Mouse (Mus musculus): ENCODE measurements around the gene Gm21887. TPM values are rescaled to one million over a fixed set of nuclear protein-coding genes. Genes with fewer than 3 reads are reported as not detected.
"Not testable (repeated sequence)": the region's sequence is repeated elsewhere in the genome, so short reads cannot be mapped to it uniquely, and the experiment has no call there.

Gm21887 gene
- total and polyA plus RNA-seq, 3 experiments = 60.4 to 724 (median 398) TPM

DNA sequence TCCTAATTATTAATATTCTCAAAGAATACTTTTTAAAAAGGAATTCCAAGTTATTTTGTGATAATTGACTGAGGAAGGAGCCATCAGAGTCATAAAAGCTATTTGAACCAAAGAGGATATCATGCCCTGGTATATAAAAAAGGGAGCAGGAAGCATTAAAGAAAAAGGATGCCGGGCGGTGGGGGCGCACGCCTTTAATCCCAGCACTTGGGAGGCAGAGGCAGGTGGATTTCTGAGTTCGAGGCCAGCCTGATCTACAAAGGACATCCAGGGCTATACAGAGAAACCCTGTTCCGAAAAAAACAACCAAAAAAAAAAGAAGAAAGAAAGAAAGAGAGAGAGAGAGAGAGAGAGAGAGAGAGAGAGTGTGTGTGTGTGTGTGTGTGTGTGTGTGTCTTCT, 37.9 kb upstream of the Gm21887 start:
- dilution Hi-C loops (cut with MboI; ENCODE audit: extremely low pct_ligation_motif_present, extremely low pct_unique_long_range_greater_than_20kb, low sequenced_read_pairs); H3K79me2 ChIP-seq (replicated peaks; ENCODE audit: control insufficient read depth, extremely low read depth, insufficient read depth, poor library complexity, severe bottlenecking); in situ Hi-C loops (cut with MboI; ENCODE audit: low pct_ligation_motif_present, low pct_unique_long_range_greater_than_20kb, low sequenced_read_pairs); DNase-seq (ENCODE audit: extremely low read depth); H3K27me3 ChIP-seq (replicated peaks); H3K27ac ChIP-seq (ENCODE audit: insufficient read depth, low read depth); H3K4me3 ChIP-seq (replicated peaks in 1 of 3; ENCODE audit: low read depth in 2 of 3, low read length in 2 of 3, poor library complexity in 1 of 3); H3K9ac ChIP-seq (ENCODE audit: insufficient read depth, low read depth); H3K4me2 ChIP-seq (ENCODE audit: insufficient read depth, low read depth, poor library complexity, severe bottlenecking): not testable (repeated sequence)
- Histone ChIP-seq H3K36me3 (replicated peaks in 1 of 2; ENCODE audit: control insufficient read depth in 1 of 2, insufficient read depth in 1 of 2, low read length in 1 of 2) (peaks cover 11 to 27% of the 10 kb centered on the region in 2 experiments), H3K4me1 (ENCODE audit: control insufficient read depth in 1 of 2, insufficient read depth in 2 of 2) (peaks cover 19 to 45% of the 10 kb centered on the region in 2 experiments), H3K9me3 (replicated peaks; ENCODE audit: low read length) (peaks cover 14% of the 10 kb centered on the region)

DNA sequence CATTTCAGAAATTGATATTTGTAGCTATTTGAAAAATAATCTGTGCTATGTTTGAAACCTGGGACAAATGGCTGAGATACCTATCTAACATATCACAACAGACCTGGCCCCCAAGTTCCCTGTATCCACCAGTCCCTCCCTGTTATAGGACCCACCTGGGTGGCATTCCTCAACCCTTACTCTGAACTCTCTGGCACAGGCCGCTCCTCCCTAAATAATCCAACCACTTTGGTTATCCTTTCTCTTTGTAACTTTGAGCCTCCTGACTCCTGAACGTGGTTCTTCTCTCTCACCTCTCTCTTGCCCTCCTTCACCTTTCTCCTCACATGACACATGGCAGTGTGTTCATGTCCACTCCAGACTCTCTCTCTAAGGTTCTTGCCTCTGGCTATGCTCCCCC, 37.3 kb upstream of the Gm21887 start:
- Histone ChIP-seq H3K4me1 (ENCODE audit: control insufficient read depth in 1 of 2, insufficient read depth in 2 of 2) (peaks cover 19 to 45% of the 10 kb centered on the region in 2 experiments), H3K9me3 (replicated peaks; ENCODE audit: low read length) (peaks cover 14% of the 10 kb centered on the region), H3K4me2 (ENCODE audit: insufficient read depth, low read depth, poor library complexity, severe bottlenecking) (peak overlapping the region; percentile 100), H3K9ac (ENCODE audit: insufficient read depth, low read depth) (peak overlapping the region; percentile 58), H3K36me3 (replicated peaks in 1 of 2; ENCODE audit: control insufficient read depth in 1 of 2, insufficient read depth in 1 of 2, low read length in 1 of 2) (peaks cover 11 to 27% of the 10 kb centered on the region in 2 experiments)
- H3K27me3 ChIP-seq (replicated peaks); dilution Hi-C loops (cut with MboI; ENCODE audit: extremely low pct_ligation_motif_present, extremely low pct_unique_long_range_greater_than_20kb, low sequenced_read_pairs); H3K4me3 ChIP-seq (replicated peaks in 1 of 3; ENCODE audit: low read depth in 2 of 3, low read length in 2 of 3, poor library complexity in 1 of 3); in situ Hi-C loops (cut with MboI; ENCODE audit: low pct_ligation_motif_present, low pct_unique_long_range_greater_than_20kb, low sequenced_read_pairs); DNase-seq (ENCODE audit: extremely low read depth); H3K27ac ChIP-seq (ENCODE audit: insufficient read depth, low read depth); H3K79me2 ChIP-seq (replicated peaks; ENCODE audit: control insufficient read depth, extremely low read depth, insufficient read depth, poor library complexity, severe bottlenecking): not testable (repeated sequence)

DNA sequence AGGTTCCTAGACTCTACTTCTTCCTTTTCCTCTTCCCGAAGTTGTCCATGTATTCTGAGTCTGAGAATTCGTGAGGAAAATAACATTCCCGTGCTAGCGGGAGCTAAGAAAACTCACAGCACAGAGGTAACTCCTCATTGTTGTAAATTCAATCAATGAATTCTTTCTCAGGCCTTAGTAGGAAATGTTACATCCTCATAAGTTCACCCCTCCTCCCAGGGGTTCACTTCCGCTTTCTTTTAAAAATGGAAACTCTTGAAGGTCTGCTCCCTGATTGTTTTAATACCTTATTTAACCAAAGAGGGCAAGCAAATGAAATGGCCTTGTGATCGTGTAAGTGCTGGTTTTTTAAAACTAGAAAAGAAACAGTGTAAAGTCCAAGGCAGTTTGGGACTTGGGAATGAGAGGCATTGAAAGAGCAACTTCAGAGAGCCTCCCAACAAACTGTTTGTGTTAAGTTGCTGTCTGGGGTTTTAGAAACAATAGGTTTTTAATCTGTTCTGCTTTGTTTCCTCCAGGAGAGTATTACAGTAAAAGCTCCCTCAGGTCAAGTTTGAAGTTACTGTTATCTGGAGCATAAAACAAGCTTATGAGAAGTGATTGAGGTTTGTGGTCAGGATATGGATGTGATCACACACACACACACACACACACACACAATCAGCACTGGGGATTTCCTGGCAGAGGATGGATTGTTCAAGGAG, 36.5 kb upstream of the Gm21887 start:
- DNase-seq (ENCODE audit: extremely low read depth) = peak; percentile 93
- Histone ChIP-seq H3K9ac (ENCODE audit: insufficient read depth, low read depth) (peak overlapping the region; percentile 58), H3K27ac (ENCODE audit: insufficient read depth, low read depth) (peak overlapping the region; percentile 50; the same call in 1 of the 2 replicates), H3K4me1 (ENCODE audit: control insufficient read depth in 1 of 2, insufficient read depth in 2 of 2) (peaks cover 19 to 48% of the 10 kb centered on the region in 2 experiments), H3K36me3 (replicated peaks in 1 of 2; ENCODE audit: control insufficient read depth in 1 of 2, insufficient read depth in 1 of 2, low read length in 1 of 2) (peaks cover 6 to 24% of the 10 kb centered on the region in 2 experiments), H3K9me3 (replicated peaks; ENCODE audit: low read length) (peaks cover 17% of the 10 kb centered on the region), H3K4me3 (replicated peaks in 1 of 3; ENCODE audit: low read depth in 2 of 3, low read length in 2 of 3, poor library complexity in 1 of 3) (peak overlapping the region in 1 of 3 experiments; percentile 0), H3K4me2 (ENCODE audit: insufficient read depth, low read depth, poor library complexity, severe bottlenecking) (peak overlapping the region; percentile 100)
- in situ Hi-C loops (cut with MboI; ENCODE audit: low pct_ligation_motif_present, low pct_unique_long_range_greater_than_20kb, low sequenced_read_pairs); H3K79me2 ChIP-seq (replicated peaks; ENCODE audit: control insufficient read depth, extremely low read depth, insufficient read depth, poor library complexity, severe bottlenecking); dilution Hi-C loops (cut with MboI; ENCODE audit: extremely low pct_ligation_motif_present, extremely low pct_unique_long_range_greater_than_20kb, low sequenced_read_pairs); H3K27me3 ChIP-seq (replicated peaks): not testable (repeated sequence)

DNA sequence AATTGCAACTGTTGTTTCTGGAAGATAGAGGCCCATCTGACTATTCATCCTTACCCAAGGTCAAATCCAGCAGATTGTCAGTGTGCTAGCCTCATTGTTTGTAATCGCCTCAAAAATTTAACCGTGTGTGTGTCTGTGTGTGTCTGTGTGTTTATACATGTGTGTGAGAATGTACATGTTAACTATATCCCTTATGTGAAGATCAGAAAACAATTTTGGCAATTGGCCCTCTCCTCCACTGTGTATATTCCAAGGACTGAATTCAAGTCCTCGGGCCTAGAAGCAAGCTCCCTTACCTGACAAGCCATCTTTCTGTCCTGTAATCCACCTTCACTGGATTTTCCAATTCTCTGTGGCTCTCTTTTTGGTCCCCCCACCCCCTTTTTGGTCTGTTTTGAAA, 35.7 kb upstream of the Gm21887 start:
- peaks cover 6 to 21% of the 10 kb centered on the region in 2 experiments for H3K36me3 ChIP-seq (replicated peaks in 1 of 2; ENCODE audit: control insufficient read depth in 1 of 2, insufficient read depth in 1 of 2, low read length in 1 of 2)
- in situ Hi-C loops (cut with MboI; ENCODE audit: low pct_ligation_motif_present, low pct_unique_long_range_greater_than_20kb, low sequenced_read_pairs) = not testable (repeated sequence)

DNA sequence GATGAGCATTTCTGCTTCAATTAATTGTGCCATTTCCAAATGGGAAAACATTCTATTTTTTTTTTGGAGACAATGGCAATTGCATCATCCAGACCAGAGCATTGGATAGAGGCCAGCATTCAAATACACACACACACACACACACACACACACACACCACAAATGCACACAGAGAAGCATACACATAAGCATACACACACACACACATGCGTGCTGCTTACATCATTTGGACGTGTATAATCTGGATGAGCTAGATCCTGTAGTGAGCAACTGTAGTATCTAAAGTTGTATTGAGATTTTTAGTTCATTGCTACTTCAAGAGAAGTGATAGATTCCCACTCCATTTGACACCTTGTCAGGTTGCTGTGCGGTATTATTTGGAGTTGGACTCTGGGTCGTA, 35.0 kb upstream of the Gm21887 start:
- H3K9ac ChIP-seq (ENCODE audit: insufficient read depth, low read depth); H3K4me3 ChIP-seq (replicated peaks in 1 of 3; ENCODE audit: low read depth in 2 of 3, low read length in 2 of 3, poor library complexity in 1 of 3); H3K4me2 ChIP-seq (ENCODE audit: insufficient read depth, low read depth, poor library complexity, severe bottlenecking); in situ Hi-C loops (cut with MboI; ENCODE audit: low pct_ligation_motif_present, low pct_unique_long_range_greater_than_20kb, low sequenced_read_pairs); dilution Hi-C loops (cut with MboI; ENCODE audit: extremely low pct_ligation_motif_present, extremely low pct_unique_long_range_greater_than_20kb, low sequenced_read_pairs); H3K79me2 ChIP-seq (replicated peaks; ENCODE audit: control insufficient read depth, extremely low read depth, insufficient read depth, poor library complexity, severe bottlenecking); DNase-seq (ENCODE audit: extremely low read depth); H3K27me3 ChIP-seq (replicated peaks): not testable (repeated sequence)
- Histone ChIP-seq H3K9me3 (replicated peaks; ENCODE audit: low read length) (peaks cover 24% of the 10 kb centered on the region), H3K36me3 (replicated peaks in 1 of 2; ENCODE audit: control insufficient read depth in 1 of 2, insufficient read depth in 1 of 2, low read length in 1 of 2) (peaks cover 6 to 16% of the 10 kb centered on the region in 2 experiments), H3K27ac (ENCODE audit: insufficient read depth, low read depth) (peak overlapping the region; percentile 22; the same call in 1 of the 2 replicates), H3K4me1 (ENCODE audit: control insufficient read depth in 1 of 2, insufficient read depth in 2 of 2) (peaks cover 26 to 61% of the 10 kb centered on the region in 2 experiments)

More for the DNA sequence above, 35.7 kb upstream of the Gm21887 start:
- Histone ChIP-seq H3K27ac (ENCODE audit: insufficient read depth, low read depth) (peak overlapping the region; percentile 15; the same call in 1 of the 2 replicates), H3K9me3 (replicated peaks; ENCODE audit: low read length) (peaks cover 24% of the 10 kb centered on the region), H3K4me1 (ENCODE audit: control insufficient read depth in 1 of 2, insufficient read depth in 2 of 2) (peaks cover 26 to 56% of the 10 kb centered on the region in 2 experiments), H3K4me2 (ENCODE audit: insufficient read depth, low read depth, poor library complexity, severe bottlenecking) (peak overlapping the region; percentile 40), H3K9ac (ENCODE audit: insufficient read depth, low read depth) (peak overlapping the region; percentile 59)
- DNase-seq (ENCODE audit: extremely low read depth); H3K27me3 ChIP-seq (replicated peaks); H3K79me2 ChIP-seq (replicated peaks; ENCODE audit: control insufficient read depth, extremely low read depth, insufficient read depth, poor library complexity, severe bottlenecking); dilution Hi-C loops (cut with MboI; ENCODE audit: extremely low pct_ligation_motif_present, extremely low pct_unique_long_range_greater_than_20kb, low sequenced_read_pairs); H3K4me3 ChIP-seq (replicated peaks in 1 of 3; ENCODE audit: low read depth in 2 of 3, low read length in 2 of 3, poor library complexity in 1 of 3): not testable (repeated sequence)

DNA sequence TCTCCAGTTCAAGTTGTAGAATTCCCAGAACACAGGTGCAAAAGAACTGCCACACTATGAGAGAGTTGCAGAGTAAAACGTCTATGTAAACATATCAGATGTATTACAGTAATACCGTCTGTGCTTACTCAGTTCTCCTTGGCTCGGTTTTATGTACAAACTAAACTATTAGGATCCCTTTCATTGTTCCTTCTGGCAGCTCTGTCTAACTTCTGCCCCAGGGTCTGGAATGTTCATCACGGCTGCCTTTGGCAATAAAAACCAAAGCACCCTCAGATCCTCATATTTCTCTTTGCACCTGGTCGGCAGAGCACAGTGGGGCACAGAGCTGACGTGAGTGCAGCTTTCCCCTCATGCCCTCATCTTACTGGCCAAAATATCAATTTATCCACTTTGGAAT, 34.5 kb upstream of the Gm21887 start:
- dilution Hi-C loops (cut with MboI; ENCODE audit: extremely low pct_ligation_motif_present, extremely low pct_unique_long_range_greater_than_20kb, low sequenced_read_pairs); H3K79me2 ChIP-seq (replicated peaks; ENCODE audit: control insufficient read depth, extremely low read depth, insufficient read depth, poor library complexity, severe bottlenecking); H3K4me3 ChIP-seq (replicated peaks in 1 of 3; ENCODE audit: low read depth in 2 of 3, low read length in 2 of 3, poor library complexity in 1 of 3); in situ Hi-C loops (cut with MboI; ENCODE audit: low pct_ligation_motif_present, low pct_unique_long_range_greater_than_20kb, low sequenced_read_pairs); H3K27me3 ChIP-seq (replicated peaks); H3K27ac ChIP-seq (ENCODE audit: insufficient read depth, low read depth); DNase-seq (ENCODE audit: extremely low read depth): not testable (repeated sequence)
- Histone ChIP-seq H3K9ac (ENCODE audit: insufficient read depth, low read depth) (peak overlapping the region; percentile 40), H3K36me3 (replicated peaks in 1 of 2; ENCODE audit: control insufficient read depth in 1 of 2, insufficient read depth in 1 of 2, low read length in 1 of 2) (peaks cover 6 to 11% of the 10 kb centered on the region in 2 experiments), H3K4me1 (ENCODE audit: control insufficient read depth in 1 of 2, insufficient read depth in 2 of 2) (peaks cover 26 to 66% of the 10 kb centered on the region in 2 experiments), H3K4me2 (ENCODE audit: insufficient read depth, low read depth, poor library complexity, severe bottlenecking) (peak overlapping the region; percentile 83; the same call in 1 of the 2 replicates), H3K9me3 (replicated peaks; ENCODE audit: low read length) (peaks cover 20% of the 10 kb centered on the region)
